Mouse (Mus musculus): ENCODE measurements at regions not wholly inside any gene's neighbourhood (a gene's known extent, or its start where the extent isn't known, plus 50 kb on each side); places are given as distances from the start of the nearest gene placed in this dataset.
"Not testable (repeated sequence)": the region's sequence is repeated elsewhere in the genome, so short reads cannot be mapped to it uniquely, and the experiment has no call there.

DNA sequence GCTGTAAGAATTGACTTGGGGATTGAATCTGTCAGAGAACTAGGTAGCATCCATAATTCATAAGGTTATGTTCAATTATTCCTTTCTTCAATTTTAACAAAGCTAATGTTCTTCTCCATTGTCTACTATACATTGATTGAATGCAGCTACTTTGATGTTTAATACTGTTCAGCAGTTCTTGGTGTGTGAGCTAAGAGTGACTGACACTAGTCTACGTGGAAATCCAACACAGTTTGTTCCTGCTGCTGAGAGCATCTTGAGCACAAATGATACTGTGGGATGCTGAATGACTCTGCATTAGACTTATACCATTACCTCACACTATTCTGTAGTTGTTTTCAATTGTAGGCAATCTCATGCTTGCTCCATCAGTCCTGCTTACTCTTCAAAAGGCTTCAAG lies 249.4 kb upstream of the Akr1e1 start:
- no peak for DNase-seq

GRCm38 (mm10) chr13:4839481-4839880 lies 230.5 kb upstream of the Akr1e1 start:
- DNase-seq = not testable (repeated sequence)

DNA sequence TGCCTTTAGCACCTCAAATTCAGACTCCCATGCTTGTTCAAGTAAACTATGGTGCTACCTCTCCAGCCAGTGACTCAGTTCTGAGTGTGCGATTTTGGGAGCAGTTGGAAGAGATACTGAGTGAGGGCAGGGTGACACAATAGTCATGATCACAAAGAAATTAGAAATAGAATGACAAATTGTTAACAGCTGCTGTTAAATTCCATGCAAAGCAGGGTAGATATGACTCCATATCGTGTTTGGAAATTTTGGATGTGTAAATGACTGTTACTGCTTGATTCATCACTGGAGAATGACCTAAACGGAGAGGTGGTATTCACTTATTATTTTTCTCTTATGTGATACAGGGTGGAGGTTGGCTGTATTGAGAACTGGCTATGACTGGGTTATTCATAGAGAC lies 217.8 kb upstream of the Akr1e1 start:
- no peak for DNase-seq

DNA sequence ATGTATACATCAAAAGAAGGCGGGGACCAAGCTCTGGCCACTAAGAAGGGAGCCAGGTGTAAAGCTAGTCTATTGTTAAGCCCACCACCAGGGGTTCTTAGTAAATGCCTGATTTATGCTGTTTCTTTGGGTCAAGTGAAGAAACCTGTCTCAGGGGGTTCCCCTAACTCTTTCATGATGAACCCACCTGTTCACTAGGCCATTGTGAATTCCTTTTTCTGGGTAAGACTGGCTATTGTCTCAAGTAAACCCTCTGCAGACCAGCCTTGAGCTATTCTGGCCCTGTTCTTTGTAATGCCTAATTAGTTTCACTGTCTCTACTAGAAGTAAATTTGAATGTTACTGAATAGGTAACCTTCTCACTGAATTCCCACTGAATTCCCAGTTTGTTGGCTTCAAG lies 216.8 kb upstream of the Akr1e1 start:
- not testable (repeated sequence) for DNase-seq

DNA sequence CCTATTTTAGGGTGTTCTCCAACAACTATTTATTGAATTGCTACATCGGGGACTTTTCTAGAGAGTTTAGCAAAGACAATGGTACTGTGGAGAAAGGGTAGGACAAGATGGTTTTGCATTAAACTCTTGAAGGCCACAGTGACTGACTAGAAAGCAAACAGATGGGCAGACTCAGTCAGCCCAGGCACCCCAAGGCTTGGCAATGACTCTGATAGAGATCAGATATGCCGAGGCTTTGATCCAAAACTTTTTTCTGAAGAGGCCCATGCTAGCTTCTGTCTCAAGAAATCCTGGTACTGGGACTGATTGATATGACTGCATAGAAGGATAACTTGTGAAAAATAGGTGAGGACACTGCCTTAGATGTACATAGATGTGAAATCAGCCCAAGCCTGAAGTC lies 197.9 kb upstream of the Akr1e1 start:
- no peak for DNase-seq

DNA sequence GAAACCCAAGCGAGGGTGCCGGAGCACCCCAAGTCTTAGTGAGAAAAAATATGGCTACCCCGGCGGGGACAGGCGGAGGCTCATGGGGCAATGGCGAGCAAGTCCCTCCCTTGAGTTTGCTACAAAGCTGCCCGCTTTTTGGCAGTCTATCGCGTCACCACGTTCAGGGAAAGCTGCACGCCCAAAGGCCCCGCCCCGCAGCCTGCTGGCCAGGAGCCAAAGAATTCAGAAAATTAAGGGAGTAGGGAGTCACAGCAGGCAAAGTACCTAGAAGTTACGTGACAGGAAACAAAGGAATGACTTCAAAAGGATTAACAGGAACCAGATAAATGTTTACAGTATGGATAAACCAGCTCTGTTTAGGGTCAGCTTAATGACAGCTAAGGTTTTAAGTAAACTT lies 191.7 kb upstream of the Akr1e1 start:
- no peak for DNase-seq

DNA sequence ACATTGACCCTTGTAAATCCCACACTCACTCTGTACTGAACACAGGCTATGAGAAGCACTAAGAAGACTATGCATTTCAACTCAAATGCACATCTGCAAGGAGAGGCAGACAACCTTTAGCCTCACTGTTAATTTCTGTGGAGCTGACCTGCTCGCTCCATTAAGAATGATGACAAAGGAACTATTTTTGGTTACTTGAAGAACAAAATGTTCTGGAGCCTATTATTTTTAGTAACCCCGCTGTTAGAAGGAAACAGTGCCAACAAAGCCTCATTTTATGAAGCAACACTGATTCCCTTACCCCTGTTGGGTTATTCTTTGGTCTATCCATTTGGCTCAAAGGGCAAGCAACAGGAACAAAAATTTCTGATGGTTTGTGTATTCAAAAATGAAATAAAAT lies 182.2 kb upstream of the Akr1e1 start:
- peak; percentile 11 for DNase-seq

- DNase-seq = no peak
These were observed 181.4 kb upstream of the Akr1e1 start for GRCm38 (mm10) chr13:4790414-4790813.

DNA sequence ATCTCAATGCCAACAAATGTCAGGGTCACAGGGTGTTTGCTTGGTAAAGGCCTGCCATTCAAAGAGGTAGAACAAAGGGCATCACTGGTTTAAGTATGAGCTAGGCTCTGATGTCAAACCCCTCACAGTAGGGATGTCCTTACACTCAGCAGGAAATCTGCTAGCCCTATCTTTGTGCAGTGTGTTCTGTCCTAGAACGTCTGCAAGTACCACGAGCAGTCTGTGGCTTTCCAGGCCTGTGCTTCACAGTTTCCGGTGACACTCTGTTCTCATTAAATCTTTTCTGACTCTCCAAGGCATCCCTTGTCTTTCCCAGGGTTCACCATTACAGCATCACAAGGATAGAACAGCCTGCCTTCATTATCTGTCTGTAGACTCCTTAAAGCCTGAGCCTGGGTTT lies 174.3 kb upstream of the Akr1e1 start:
- DNase-seq = no peak

DNA sequence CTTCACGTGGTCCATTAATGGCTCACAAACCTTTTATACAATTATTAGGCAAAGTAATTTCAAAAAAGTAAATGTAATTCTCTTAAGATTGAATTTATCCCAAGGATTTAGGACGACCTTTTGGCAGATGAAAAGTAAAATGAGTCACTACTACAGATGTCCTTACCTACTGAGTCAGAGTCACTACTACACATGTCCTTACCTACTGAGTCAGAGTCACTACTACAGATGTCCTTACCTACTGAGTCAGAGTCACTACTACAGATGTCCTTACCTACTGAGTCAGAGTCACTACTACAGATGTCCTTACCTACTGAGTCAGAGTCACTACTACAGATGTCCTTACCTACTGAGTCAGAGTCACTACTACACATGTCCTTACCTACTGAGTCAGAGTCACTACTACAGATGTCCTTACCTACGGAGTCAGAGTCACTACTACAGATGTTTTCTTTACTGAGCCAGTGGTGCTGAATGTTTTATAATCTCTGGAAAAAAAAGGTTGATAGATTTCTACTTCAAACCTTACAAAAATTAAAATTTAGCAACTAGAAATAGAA lies 169.4 kb upstream of the Akr1e1 start:
- not testable (repeated sequence) for DNase-seq

GRCm38 (mm10) chr13:4776855-4777254 lies 167.9 kb upstream of the Akr1e1 start:
- peak; percentile 74 for DNase-seq

DNA sequence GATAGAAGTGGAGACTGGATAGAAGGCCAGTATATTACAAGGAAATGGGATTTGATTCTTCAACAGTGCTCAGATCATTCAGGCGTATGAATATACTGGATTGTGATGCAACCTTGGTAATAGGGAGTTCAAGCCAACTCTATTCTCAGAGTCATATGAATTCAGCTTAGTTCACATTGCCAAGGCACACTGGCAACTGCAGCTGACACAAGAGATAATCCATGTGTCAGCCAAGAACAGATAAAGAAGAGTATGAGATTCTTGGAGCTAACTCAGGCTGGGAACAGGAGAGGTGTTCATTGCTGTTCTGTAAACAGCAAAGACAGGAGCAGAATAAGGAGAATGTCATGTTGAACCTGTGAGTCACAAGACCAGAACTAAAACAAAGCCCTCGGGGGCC lies 163.3 kb upstream of the Akr1e1 start:
- no peak for DNase-seq

- peak; percentile 83 for DNase-seq
These were observed 162.4 kb upstream of the Akr1e1 start for GRCm38 (mm10) chr13:4771120-4772075.

DNA sequence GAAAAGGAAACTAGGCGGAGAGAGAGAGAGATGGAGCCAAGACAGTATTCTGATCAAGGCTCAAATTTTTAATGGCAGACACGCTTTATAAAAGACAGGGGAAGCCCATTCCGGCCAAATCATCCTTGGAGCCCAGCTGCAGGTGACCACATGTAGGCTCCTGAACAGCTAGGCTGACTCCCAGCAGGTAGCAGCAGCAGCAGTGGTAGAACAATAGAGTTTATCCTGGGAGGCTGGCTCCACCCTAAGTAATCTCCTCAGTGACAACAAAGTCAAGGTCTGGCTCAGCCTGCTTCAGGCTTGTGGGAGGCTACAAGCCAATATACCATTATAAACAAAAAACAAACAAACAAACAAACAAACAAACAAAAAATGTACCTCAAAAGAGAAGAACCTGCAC lies 151.0 kb upstream of the Akr1e1 start:
- DNase-seq = no peak

DNA sequence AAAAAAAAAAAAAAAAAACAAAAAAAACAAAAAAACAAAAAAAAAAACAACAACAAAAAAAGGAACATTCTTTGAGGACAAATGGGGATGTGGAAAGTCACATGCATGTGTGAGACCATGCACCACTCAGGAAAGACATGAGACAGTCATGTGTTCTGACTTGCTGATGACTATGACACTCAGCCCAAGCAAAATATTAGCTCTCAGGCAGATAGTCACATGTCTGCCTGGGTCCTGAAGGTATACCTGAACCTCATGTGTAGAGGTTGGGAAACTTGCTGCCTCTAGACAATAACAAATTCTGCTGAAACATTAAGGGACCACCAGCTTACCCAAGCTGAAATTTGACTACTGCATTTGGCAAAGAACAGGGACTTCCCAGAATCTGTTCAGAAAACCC lies 147.6 kb upstream of the Akr1e1 start:
- no peak for DNase-seq

DNA sequence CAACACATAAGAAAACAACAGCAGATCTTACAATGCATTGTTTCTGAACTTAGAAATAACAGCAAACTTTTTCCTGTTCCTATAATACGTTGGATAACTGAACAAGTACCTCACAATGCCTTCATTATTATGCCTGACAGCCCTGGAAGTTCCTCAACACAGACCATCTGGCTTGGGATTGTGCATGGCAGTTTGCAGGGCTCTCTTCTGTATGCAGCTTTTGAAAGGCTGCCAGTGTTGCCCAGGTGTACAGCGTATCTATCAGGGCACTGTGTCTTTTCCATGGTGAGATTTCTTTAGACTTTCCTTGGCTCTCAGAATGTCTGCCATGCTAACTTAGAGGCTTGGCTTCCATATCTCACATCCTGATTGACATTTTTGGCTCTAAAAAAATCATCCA lies 134.0 kb upstream of the Akr1e1 start:
- DNase-seq = no peak

DNA sequence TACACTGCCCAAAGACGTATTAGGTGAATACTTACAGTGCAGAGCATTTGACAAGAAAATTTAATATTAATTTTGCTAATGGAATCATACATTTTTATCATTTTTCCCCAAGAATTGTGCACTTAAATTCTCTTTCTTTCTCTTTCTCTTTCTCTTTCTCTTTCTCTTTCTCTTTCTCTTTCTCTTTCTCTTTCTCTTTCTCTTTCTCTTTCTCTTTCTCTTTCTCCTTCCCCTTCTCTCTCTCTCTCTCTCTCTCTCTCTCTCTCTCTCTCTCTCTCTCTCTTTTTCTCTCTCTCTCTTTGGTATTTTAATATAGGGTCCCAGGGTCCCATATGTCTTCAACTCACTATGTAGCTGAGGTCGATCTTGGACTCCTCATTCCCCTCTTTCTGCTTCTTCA lies 107.3 kb upstream of the Akr1e1 start:
- not testable (repeated sequence) for DNase-seq

DNA sequence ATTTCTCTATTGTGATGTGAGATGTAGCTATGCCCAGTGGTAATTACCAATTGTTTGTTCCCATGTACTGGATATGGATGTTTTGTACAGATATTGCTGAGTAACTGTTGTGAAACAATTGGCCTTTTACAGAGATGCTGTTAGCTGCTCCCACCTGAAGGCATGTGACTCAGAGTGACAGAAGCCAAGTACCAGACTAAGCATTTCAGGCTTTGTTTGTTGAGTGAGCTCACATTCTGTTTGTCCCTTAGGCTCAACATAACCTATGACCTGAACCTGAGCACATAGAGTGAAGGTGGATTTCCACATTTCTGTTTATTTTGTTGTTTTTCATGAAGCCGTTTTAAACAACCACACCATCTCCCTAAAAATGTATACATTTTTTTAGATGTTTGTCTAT lies 105.8 kb upstream of the Akr1e1 start:
- DNase-seq = no peak

DNA sequence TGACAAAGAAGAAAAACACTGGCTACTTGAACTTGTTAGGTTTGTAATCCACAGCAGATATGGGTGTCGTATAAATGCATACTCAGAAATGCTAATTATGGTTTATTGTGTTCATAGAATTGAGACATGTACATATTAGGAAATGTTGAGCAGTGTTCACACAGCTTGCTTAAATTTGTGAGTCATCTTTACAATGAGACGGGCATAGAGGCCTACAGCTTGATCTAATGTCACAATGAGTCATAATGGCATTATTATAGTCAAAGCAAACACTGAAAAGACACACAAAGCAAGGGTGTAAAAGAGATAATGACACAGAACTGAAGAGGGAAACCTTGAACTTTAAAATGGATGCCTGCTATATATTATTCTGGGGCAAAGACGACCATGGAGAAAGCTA lies 103.7 kb upstream of the Akr1e1 start:
- no peak for DNase-seq

DNA sequence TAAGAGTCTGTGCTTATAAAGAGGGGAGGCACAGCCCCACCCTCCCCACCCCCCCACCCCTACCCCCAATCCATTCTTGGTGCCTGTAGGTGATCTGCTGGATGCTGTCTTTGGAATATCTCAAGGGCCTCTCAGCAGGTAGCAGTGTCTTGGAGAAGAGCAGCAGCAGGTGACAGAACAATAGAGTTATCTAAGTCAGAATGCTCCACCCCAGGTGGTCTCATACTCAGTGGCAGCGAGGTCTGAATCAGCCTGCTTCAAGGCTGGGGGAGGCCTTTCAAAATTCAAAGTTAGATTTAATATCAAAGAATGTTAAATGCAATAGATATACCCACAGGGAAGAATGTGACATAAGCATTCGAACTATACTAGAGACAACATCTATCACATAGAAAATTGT lies 90.6 kb upstream of the Akr1e1 start:
- DNase-seq = not testable (repeated sequence)

- peak; percentile 63 for DNase-seq
These were observed 57.6 kb upstream of the Akr1e1 start for GRCm38 (mm10) chr13:4666375-4667140.

GRCm38 (mm10) chr13:4663390-4663789 lies 54.4 kb upstream of the Akr1e1 start:
- DNase-seq = no peak
